Mouse (Mus musculus): ENCODE measurements around the gene Ano6. TPM values are rescaled to one million over a fixed set of nuclear protein-coding genes. Genes with fewer than 3 reads are reported as not detected.

The Ano6 gene
- polyA plus RNA-seq, 1 experiment from 2014 or later, result 6.9 TPM

DNA sequence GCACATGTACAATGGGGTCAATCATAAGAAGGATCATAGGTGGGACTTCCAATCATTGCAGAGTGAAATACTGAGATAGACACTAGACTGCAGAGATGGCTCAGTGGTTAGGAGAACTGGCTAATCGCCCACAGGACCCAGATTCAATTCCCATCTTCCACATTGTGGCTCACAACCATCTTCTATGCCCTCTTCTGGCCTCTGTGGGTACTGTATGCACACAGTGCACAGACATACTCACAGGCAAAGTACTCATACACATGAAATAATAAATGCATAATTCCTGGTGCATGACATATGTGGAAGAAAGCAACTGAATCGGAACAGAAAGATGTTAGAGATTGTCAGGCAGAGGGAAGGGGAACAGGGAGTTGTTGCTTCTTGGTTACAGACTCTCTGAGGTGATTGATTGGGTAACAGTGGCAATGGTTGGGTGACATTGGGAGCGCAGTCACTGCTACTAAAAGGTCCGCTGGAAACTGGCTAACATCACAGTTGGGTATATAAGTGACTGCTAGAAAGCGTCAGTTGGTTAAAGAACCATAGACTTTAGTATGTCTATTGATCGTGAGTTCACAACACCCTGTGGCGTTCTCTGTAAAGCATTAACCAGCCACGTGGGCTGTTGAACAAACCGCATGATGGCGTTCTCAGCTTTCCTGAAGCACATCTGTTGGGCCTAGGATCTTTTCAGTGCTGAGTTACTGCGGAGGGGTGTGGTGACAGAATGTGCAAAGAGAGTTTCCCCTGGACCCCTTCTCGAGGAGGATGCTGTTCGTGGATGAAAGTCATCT, 64.6 kb downstream of the Ano6 start:
- no peak for TF ChIP-seq EP300 (IDR thresholded peaks at IDR 0.05; ENCODE audit: low read depth)
- peak; percentile 57 for TF ChIP-seq CTCF (IDR thresholded peaks at IDR 0.05; ENCODE audit: low read depth)
- no peak overlapping the region for H3K9ac ChIP-seq (replicated peaks)
- ATAC-seq (peak; percentile 82), DNase-seq (peak; percentile 43)
- no peak overlapping the region; the same call in 1 of the 2 replicates for H3K4me2 ChIP-seq (ENCODE audit: low read depth, low read length)
- H3K27me3 ChIP-seq (ENCODE audit: insufficient read depth, low read length), result no peaks in the 10 kb centered on the region
- 74% methylated on average over 13 of the region's 13 CpGs for WGBS (ENCODE audit: insufficient replicate concordance)
- H3K4me3 ChIP-seq (ENCODE audit: low read depth, low read length), result no peak overlapping the region
- H3K27ac ChIP-seq (ENCODE audit: low read depth), result peak overlapping the region; percentile 26; the same call in 1 of the 2 replicates
- H3K9me3 ChIP-seq (ENCODE audit: low read length), result no peaks in the 10 kb centered on the region
- H3K36me3 ChIP-seq (replicated peaks; ENCODE audit: insufficient read depth, low read length), result no peaks in the 10 kb centered on the region
- peaks cover 11% of the 10 kb centered on the region for H3K4me1 ChIP-seq (ENCODE audit: insufficient read depth)

DNA sequence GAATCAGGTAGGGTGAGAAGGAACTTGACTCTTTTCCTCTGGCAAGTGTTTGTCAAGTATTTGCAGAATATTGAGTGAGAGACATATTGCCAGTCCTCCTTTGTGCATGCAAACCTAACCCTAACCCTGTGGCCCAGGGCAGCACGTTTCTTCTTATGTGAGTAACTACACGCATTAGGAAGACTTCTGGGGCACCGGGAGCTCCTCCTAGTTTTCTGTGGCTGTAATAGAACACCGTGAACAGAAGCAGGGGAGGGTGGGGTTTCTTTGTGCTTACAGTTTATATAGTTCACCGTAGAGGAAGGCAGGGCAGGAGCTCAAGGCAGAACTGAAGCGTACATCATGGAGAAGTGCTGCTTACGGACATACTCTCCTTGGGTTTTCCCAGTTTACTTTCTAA, 65.3 kb downstream of the Ano6 start:
- no peak overlapping the region for H3K4me3 ChIP-seq (ENCODE audit: low read depth, low read length)
- TF ChIP-seq CTCF (IDR thresholded peaks at IDR 0.05; ENCODE audit: low read depth) (no peak), EP300 (IDR thresholded peaks at IDR 0.05; ENCODE audit: low read depth) (no peak)
- no peaks in the 10 kb centered on the region for H3K36me3 ChIP-seq (replicated peaks; ENCODE audit: insufficient read depth, low read length)
- H3K4me2 ChIP-seq (ENCODE audit: low read depth, low read length), result no peak overlapping the region; the same call in 1 of the 2 replicates
- H3K9me3 ChIP-seq (ENCODE audit: low read length), result no peaks in the 10 kb centered on the region
- no peaks in the 10 kb centered on the region for H3K27me3 ChIP-seq (ENCODE audit: insufficient read depth, low read length)
- WGBS (ENCODE audit: insufficient replicate concordance), result 56% methylated on average over 7 of the region's 7 CpGs
- ATAC-seq (peak; percentile 37), DNase-seq (no peak)
- peak overlapping the region; percentile 26; the same call in 1 of the 2 replicates for H3K27ac ChIP-seq (ENCODE audit: low read depth)
- H3K4me1 ChIP-seq (ENCODE audit: insufficient read depth), result peaks cover 6% of the 10 kb centered on the region; the same call in 1 of the 2 replicates
- no peak overlapping the region for H3K9ac ChIP-seq (replicated peaks)

DNA sequence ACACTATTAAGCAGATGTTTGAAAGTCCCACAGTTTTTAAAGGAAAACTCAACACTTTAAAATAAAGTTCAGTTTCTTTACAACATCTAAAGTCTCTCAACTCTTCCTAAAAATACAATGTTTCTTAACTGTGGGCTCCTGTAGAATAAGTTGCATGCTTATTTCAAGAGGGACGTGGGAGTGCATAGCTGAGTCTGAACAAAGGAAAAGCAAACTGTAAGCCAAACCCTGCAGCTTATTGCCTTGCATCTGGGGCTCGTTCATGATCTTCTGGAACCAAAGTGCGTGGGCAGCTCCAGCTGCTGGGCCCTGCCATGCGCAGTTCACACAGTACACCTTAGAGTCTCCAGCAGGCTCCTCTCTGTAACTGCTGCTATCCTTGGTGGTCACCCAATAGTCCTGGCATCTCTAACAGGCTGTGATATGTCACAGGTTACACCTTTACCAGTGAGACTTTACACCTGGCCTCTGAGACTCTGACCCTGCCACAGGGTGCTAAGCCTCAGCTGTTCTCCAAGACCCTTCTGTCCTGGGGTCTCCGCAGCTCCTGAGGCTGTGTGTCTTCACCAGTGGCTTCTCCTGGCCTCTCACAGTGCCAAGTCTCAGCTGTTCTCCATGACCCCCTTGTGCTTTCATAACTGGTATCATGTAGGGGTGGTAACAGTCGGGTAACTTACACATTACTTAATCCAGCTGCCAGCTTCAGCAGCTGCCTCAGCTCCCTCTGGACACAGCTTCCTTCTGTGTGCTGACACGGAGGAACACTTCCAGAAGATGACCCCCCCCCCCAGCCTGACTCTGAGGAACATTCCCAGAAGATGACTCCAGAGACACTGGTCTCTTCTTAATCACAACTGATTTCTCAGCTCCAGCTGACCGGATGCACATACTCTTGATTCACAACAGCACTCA, 66.3 kb downstream of the Ano6 start:
- no peak for DNase-seq
- ATAC-seq, result no peak
- WGBS (ENCODE audit: insufficient replicate concordance), result 67% methylated on average over 8 of the region's 8 CpGs

DNA sequence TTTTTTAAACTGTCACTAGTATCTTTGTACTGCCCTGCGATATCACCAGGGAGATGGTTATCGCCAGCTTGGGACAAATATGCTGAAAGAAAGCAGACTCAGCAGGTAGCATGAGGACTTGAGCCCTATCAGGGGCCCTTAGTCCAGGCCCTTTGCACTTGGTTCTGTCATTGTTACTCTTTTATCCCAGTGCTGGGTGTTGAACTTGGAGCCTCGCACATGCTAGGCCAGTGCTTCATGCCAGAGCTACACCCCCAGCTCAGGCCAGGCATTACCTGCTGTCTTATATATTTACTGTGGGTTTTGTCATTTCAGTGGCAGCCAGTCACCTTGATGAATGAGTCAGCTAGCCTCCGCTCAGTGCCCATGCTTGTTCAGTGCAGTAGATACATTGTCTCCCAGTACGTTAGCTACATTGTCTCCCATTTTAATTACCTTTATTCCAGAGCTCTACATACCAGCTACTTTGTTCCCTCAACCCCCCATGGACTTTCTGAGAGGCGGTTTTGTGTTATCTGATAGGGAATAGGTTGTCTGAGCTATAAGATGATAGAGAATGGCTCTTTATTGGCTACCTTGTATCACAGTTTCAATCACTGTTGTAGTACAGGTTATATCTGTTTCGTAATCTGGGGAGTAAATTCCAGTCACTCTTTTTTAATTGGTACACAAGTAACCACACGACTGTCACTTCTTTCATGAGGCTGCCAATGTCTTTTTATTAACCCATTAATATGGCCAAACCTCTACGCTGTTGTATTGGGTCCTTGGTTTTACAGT, 68.4 kb downstream of the Ano6 start:
- TF ChIP-seq CTCF (IDR thresholded peaks at IDR 0.05; ENCODE audit: low read depth), result no peak
- no peak for TF ChIP-seq EP300 (IDR thresholded peaks at IDR 0.05; ENCODE audit: low read depth)

More for the DNA sequence above, 66.3 kb downstream of the Ano6 start:
- H3K4me2 ChIP-seq (ENCODE audit: low read depth, low read length), result no peak overlapping the region
- H3K27ac ChIP-seq (ENCODE audit: low read depth), result 0 out of 2 replicates have a peak overlapping the region, but pooled peaks have one; percentile 30
- TF ChIP-seq CTCF (IDR thresholded peaks at IDR 0.05; ENCODE audit: low read depth), result no peak
- TF ChIP-seq EP300 (IDR thresholded peaks at IDR 0.05; ENCODE audit: low read depth), result no peak
- no peak overlapping the region for H3K4me3 ChIP-seq (ENCODE audit: low read depth, low read length)
- peaks cover 6% of the 10 kb centered on the region; the same call in 1 of the 2 replicates for H3K4me1 ChIP-seq (ENCODE audit: insufficient read depth)
- H3K9ac ChIP-seq (replicated peaks), result no peak overlapping the region
- H3K36me3 ChIP-seq (replicated peaks; ENCODE audit: insufficient read depth, low read length), result no peaks in the 10 kb centered on the region
- H3K9me3 ChIP-seq (ENCODE audit: low read length), result no peaks in the 10 kb centered on the region
- H3K27me3 ChIP-seq (ENCODE audit: insufficient read depth, low read length), result no peaks in the 10 kb centered on the region

DNA sequence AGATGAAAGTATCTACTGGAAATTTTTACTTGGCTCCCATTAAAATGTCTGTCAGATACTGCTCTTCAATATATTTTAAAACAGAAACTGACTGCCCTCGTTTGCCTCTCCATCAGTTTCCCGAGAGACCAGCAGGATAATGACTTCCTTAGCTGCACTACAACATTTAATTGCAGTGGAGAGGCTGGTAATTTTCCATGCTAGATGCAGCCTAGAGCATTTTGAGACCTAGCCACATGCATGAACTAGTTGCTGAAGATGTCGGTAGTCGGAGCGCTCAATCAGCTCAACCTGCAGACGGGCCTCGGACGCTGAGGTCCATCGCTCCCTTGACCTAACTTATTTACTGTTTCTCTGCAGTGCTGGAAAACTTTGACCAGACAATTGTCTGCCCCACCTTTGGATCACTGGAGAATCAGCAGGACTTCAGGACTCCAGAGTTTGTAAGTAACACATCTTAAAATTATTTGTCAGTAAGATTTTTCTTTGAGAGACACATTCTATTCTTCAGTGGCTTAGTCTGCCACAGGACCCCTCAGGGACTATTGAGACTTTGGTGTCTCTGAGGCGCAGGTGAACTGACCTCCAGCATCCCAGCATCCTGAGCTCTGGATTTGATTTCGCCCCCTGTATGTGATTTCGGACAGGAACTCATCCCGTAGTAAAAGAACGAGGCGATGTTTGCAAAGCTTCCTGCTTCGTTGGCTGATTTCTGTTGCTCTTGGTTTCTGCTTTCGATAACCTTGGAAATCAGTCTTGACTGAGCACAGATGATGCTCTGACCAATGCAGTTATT, 73.4 kb downstream of the Ano6 start:
- Histone ChIP-seq H3K36me3 (replicated peaks; ENCODE audit: insufficient read depth, low read length) (no peaks in the 10 kb centered on the region; the same call in 1 of the 2 replicates), H3K9me3 (ENCODE audit: low read length) (no peaks in the 10 kb centered on the region), H3K27ac (ENCODE audit: low read depth) (no peak overlapping the region), H3K27me3 (ENCODE audit: insufficient read depth, low read length) (no peaks in the 10 kb centered on the region), H3K4me2 (ENCODE audit: low read depth, low read length) (no peak overlapping the region), H3K4me1 (ENCODE audit: insufficient read depth) (no peaks in the 10 kb centered on the region), H3K9ac (replicated peaks) (no peak overlapping the region), H3K4me3 (ENCODE audit: low read depth, low read length) (no peak overlapping the region)
- DNase-seq (no peak), ATAC-seq (no peak)
- WGBS (ENCODE audit: insufficient replicate concordance), result 84% methylated on average over 17 of the region's 17 CpGs
- TF ChIP-seq EP300 (IDR thresholded peaks at IDR 0.05; ENCODE audit: low read depth), result no peak

More for the DNA sequence above, 68.4 kb downstream of the Ano6 start:
- H3K36me3 ChIP-seq (replicated peaks; ENCODE audit: insufficient read depth, low read length), result no peaks in the 10 kb centered on the region
- DNase-seq (no peak), ATAC-seq (no peak)
- no peak overlapping the region for H3K4me3 ChIP-seq (ENCODE audit: low read depth, low read length)
- H3K27me3 ChIP-seq (ENCODE audit: insufficient read depth, low read length), result no peaks in the 10 kb centered on the region
- no peak overlapping the region for H3K4me2 ChIP-seq (ENCODE audit: low read depth, low read length)
- H3K4me1 ChIP-seq (ENCODE audit: insufficient read depth), result peaks cover 6% of the 10 kb centered on the region; the same call in 1 of the 2 replicates
- no peaks in the 10 kb centered on the region for H3K9me3 ChIP-seq (ENCODE audit: low read length)
- 75% methylated on average over 9 of the region's 9 CpGs for WGBS (ENCODE audit: insufficient replicate concordance)
- no peak overlapping the region for H3K9ac ChIP-seq (replicated peaks)
- H3K27ac ChIP-seq (ENCODE audit: low read depth), result no peak overlapping the region
